Mouse (Mus musculus): ENCODE data around the gene Htra1.

Htra1 gene

DNA sequence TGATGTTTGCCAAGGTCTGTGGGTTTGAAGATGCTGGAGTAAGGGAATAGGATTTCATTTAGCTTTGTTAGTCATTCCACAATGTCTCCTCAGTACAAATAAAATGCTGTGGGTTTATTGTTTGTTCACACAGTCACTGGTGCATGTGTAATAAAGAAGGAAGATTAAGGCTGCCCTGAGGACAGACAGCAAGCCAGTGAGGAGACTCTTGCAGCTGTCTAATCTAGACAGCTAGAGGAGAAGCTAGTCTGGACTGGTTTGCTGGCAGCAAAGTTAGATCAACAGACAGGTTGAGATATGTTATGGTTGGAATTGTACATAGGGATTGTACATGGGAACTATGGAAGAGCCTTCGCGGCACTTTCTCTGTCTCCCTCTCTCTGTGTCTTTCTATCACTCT is 71.3 kb downstream of the Htra1 start:
- in situ Hi-C loops (cut with MboI), result no loop called here

DNA sequence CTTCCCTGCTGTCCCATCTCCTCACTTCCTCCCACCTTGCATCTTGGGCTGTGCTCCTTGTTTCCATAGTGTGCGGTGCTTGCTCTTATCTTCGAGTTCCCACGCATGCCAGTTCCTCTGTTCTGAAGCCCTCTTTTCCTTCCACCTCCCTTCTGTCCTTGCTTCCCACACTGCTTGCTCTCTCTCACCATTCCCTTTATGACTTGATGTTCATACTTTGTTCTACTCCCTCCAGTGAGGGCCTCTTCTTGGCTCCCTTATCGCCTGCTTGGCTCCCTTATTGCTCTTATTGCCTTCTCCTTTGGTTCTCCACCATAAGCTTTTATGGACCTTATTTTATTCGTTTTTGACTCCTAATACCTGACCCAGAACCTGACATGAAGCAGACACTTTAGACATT is 73.3 kb downstream of the Htra1 start:
- in situ Hi-C loops (cut with MboI), result no loop called here

DNA sequence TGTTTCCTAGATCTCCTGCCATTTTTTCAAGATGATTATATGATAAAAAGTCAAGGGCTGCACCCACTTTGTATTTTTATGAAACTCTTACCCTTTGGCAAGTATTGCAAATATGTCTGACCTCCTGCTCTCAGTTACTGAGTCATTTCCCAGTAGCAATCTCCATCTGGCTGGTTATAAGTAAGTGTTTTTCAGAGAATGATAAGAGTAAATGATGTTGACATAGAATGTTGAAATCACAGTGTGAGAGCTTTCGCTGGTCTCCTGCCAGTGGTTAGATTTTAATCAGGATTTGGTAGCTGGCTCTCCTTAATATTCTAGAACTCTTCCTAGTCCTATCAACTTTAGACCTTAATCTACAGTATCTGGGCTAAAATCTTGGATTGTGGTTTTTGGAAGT is 76.0 kb downstream of the Htra1 start:
- in situ Hi-C loops (cut with MboI), result no loop called here

DNA sequence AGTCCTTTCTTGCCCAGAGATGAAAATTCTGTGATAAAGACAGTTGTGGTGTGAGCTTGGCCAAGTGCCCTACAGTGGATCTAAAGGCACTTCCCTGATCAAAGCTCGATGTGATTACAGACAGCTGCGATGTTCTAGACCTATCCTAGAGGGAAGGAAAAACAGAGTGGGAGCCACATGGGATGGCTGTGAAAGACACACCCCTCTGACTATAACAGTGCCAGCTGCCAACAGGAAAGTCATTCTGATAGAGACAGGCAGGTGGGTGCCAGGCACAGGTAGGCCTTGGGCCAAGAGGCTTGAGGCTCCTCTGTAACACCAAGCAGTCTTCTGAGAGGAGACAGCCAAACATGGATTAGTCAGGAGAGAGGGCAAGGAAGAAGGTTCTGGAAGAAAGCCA is 83.3 kb downstream of the Htra1 start:
- in situ Hi-C loops (cut with MboI), result no loop called here

DNA sequence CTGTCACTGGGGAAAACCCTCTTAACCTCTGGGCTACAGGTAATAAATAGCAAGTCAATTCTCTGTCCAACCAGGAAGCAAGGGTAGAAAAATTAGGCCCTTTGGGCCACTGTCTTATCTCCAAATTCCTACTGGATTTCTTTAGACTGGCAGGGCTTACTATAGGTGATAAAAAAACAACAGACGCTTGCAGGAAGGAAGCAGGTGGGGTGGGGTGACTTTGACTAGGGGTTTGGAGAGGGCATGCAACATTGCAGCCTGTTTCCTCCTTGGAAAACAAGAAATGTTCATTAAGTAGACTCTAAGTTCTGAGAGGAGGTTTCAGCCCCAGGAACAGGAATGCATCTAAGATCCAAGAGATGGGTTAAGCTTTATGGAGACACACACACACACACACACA is 88.9 kb downstream of the Htra1 start:
- in situ Hi-C loops (cut with MboI), result no loop called here

DNA sequence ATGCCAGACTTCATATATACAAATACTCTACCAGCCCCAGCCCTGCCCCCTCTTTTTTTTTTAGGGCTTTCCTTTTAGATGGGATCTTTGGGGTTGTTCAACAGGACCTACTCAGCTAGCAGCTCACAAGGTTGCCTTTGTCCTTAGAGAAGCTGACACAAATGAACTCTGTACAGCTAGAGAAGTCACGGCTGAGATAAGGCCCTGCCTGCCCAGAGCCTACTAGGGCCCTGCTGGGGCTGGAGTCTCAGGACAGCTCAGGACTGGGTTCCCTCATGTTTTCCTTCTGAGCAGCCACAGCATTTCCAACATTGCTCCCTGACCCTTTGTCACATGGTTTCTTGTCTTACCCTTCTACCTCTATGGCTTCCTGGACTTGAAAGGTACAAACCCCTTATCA is 91.6 kb downstream of the Htra1 start:
- in situ Hi-C loops (cut with MboI), result no loop called here

DNA sequence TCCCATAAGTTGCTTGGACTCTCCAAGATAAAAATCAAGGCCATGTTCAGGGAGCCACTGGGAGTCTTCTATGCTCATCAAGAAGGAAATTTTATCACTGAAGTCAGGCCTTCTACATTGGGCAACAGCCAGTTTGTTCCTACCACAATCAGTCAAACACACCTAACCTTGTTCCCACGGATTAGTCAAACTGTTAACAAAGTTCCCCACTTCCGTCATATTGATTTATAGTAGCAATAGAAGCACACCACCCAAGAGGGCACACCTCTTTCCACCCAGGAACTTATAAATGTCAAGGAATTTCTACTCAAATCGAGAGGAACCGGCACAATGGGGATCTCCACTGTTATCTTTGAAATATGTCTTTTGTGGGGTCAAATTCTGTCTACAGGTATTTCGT is 95.8 kb downstream of the Htra1 start, which contains the start of gene Dmbt1:
Gene Dmbt1, plus strand, starts transcription at position 299 of the 400 bp plus-strand sequence.
- in situ Hi-C loops (cut with MboI), result no loop called here
